Mouse (Mus musculus) forebrain, postnatal 0 days (tissue): ENCODE measurements around the gene Clcn3. TPM values are rescaled to one million over a fixed set of nuclear protein-coding genes. Genes with fewer than 3 reads are reported as not detected.

Experiments used
- ATAC-seq: fragments of 200-750 bp; cut with Nextera tagmentation; 2 replicates; pipeline ENCODE4 v1.8.0; 2017; ENCODE audit warnings: mild to moderate bottlenecking, moderate library complexity
- DNase-seq: peaks from one replicate; pipeline ENCODE4 v3.0.0-alpha.2; 2015
- H3K27ac ChIP-seq: fragments of 300-500 bp; sonication (generic); 2 replicates; pipeline ENCODE4 v1.5.1; 2014; ENCODE audit warnings: low read depth, mild to moderate bottlenecking, antibody characterized with exemption, low read length, moderate library complexity, mixed read lengths
- H3K27me3 ChIP-seq: fragments of 300-500 bp; sonication (generic); 2 replicates; pipeline ENCODE4 v1.6.1; 2014; ENCODE audit warnings: mild to moderate bottlenecking, low read length, mixed read lengths; ENCODE audit not compliant: insufficient read depth
- H3K36me3 ChIP-seq: fragments of 300-500 bp; sonication (generic); 2 replicates; pipeline ENCODE4 v1.6.1; 2014; ENCODE audit warnings: mild to moderate bottlenecking, moderate library complexity; ENCODE audit not compliant: insufficient read depth
- H3K4me1 ChIP-seq: fragments of 300-500 bp; sonication (generic); 2 replicates; pipeline ENCODE4 v1.6.1; 2014; ENCODE audit warnings: antibody characterized with exemption; ENCODE audit not compliant: insufficient read depth
- H3K4me2 ChIP-seq: fragments of 300-500 bp; sonication (generic); 2 replicates; pipeline ENCODE4 v1.6.1; 2014; ENCODE audit warnings: low read depth, mild to moderate bottlenecking, moderate library complexity
- H3K4me3 ChIP-seq: fragments of 300-500 bp; sonication (generic); 2 replicates; pipeline ENCODE4 v1.5.1; 2014; ENCODE audit warnings: low read depth, low read length, mixed read lengths
- H3K9ac ChIP-seq: fragments of 300-500 bp; sonication (generic); 2 replicates; pipeline ENCODE4 v1.6.1; 2014; ENCODE audit warnings: mild to moderate bottlenecking
- H3K9me3 ChIP-seq: fragments of 300-500 bp; sonication (generic); 2 replicates; pipeline ENCODE4 v1.6.1; 2016; ENCODE audit warnings: low read length
- CTCF ChIP-seq: sonication (generic); IDR thresholded peaks from 2 replicates; pipeline ENCODE4 v1.5.1; 2016; ENCODE audit warnings: antibody characterized with exemption, control low read depth, low read depth
- WGBS: fragments of 180-500 bp; shearing (Covaris S2); extraction: QIAGEN DNeasy Blood & Tissue Kit; methylation state at CpG from one replicate; pipeline ENCODE4 v1.1.7; 2014; 5-methylcytosine and 5-hydroxymethylcytosine counted together
- polyA plus RNA-seq: library from polyadenylated mRNA; unstranded; fragments of >200 nt; fragmentation: Nextera tagmentation; extraction: Ambion mirVana; gene quantifications from 2 replicates; pipeline ENCODE4 v1.2.1, GENCODE M21; 2015
- total RNA-seq: library from RNA; depleted of rRNA; stranded (reverse); fragments of >200 nt; gene quantifications from 2 replicates; pipeline ENCODE4 v1.2.3, GENCODE M21; 2014

The Clcn3 gene
- total and polyA plus RNA-seq, 2 experiments from 2014 or later = 74.4 to 109 TPM

- DNase-seq (no peak), ATAC-seq (no peak)
- Histone ChIP-seq H3K36me3 (peaks cover 13% of the 10 kb centered on the region; the same call in 1 of the 2 replicates), H3K4me1 (no peaks in the 10 kb centered on the region), H3K4me3 (no peak overlapping the region), H3K9me3 (no peaks in the 10 kb centered on the region), H3K9ac (no peak overlapping the region), H3K4me2 (no peak overlapping the region), H3K27ac (no peak overlapping the region), H3K27me3 (no peaks in the 10 kb centered on the region)
- peak; percentile 22; the same call in 1 of the 2 replicates for TF ChIP-seq CTCF
Observed at GRCm38 (mm10) chr8:60933617-60934016, 49.5 kb downstream of the Clcn3 start.

- H3K4me1 ChIP-seq = no peaks in the 10 kb centered on the region
- H3K27me3 ChIP-seq = no peaks in the 10 kb centered on the region
- ATAC-seq (no peak), DNase-seq (no peak)
- no peak overlapping the region for H3K4me3 ChIP-seq
- H3K4me2 ChIP-seq = no peak overlapping the region
- no peak for TF ChIP-seq CTCF
- WGBS = 91% methylated on average over 4 of the region's 4 CpGs
- no peak overlapping the region for H3K27ac ChIP-seq
- 0 out of 2 replicates have a peak, but pooled peaks cover 4% of the 10 kb centered on the region for H3K36me3 ChIP-seq
- no peaks in the 10 kb centered on the region for H3K9me3 ChIP-seq
- H3K9ac ChIP-seq = no peak overlapping the region
Observed at GRCm38 (mm10) chr8:60920176-60920575, 62.9 kb downstream of the Clcn3 start.

DNA sequence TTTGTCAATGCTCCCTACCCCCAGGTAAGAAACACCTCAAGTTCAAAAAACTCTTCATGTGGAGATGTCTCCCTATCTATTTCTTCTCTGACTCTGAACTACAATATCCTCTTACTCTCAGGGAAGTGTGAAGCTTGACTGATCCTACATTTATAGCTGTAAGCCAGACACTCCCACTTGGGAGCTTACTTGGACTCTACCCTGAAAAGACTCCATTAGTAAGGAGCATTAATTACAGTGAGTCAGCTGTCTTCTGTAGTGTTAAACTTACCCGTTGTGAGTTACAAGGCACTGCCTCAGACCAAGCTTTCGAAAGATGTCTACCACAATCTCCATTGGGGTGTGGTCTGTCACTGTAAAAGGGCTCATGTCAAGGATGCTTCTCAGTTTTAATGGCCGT, 64.0 kb downstream of the Clcn3 start:
- H3K27me3 ChIP-seq = no peaks in the 10 kb centered on the region
- H3K4me3 ChIP-seq = no peak overlapping the region
- DNase-seq (no peak), ATAC-seq (no peak)
- no peaks in the 10 kb centered on the region for H3K9me3 ChIP-seq
- WGBS = 86% methylated on average over 3 of the region's 3 CpGs
- no peaks in the 10 kb centered on the region for H3K4me1 ChIP-seq
- 0 out of 2 replicates have a peak, but pooled peaks cover 4% of the 10 kb centered on the region for H3K36me3 ChIP-seq
- no peak for TF ChIP-seq CTCF
- no peak overlapping the region for H3K4me2 ChIP-seq
- H3K9ac ChIP-seq = no peak overlapping the region
- no peak overlapping the region for H3K27ac ChIP-seq

GRCm38 (mm10) chr8:60912554-60912953, 70.5 kb downstream of the Clcn3 start:
- 58% methylated on average over 10 of the region's 10 CpGs for WGBS
- no peak overlapping the region for H3K4me2 ChIP-seq
- no peak overlapping the region for H3K27ac ChIP-seq
- ATAC-seq (no peak), DNase-seq (no peak)
- no peak for TF ChIP-seq CTCF
- H3K9me3 ChIP-seq = no peaks in the 10 kb centered on the region
- H3K4me1 ChIP-seq = no peaks in the 10 kb centered on the region
- no peak overlapping the region for H3K9ac ChIP-seq
- peaks cover 6% of the 10 kb centered on the region for H3K36me3 ChIP-seq
- no peak overlapping the region for H3K4me3 ChIP-seq
- H3K27me3 ChIP-seq = no peaks in the 10 kb centered on the region

- Histone ChIP-seq H3K9ac (no peak overlapping the region), H3K4me1 (no peaks in the 10 kb centered on the region), H3K27me3 (no peaks in the 10 kb centered on the region), H3K4me2 (no peak overlapping the region), H3K9me3 (no peaks in the 10 kb centered on the region), H3K27ac (no peak overlapping the region), H3K36me3 (peaks cover 6% of the 10 kb centered on the region), H3K4me3 (no peak overlapping the region)
- TF ChIP-seq CTCF = no peak
- 64% methylated on average over 4 of the region's 4 CpGs for WGBS
- ATAC-seq (peak; percentile 27), DNase-seq (no peak)
Observed at GRCm38 (mm10) chr8:60912081-60912480, 71.0 kb downstream of the Clcn3 start.

DNA sequence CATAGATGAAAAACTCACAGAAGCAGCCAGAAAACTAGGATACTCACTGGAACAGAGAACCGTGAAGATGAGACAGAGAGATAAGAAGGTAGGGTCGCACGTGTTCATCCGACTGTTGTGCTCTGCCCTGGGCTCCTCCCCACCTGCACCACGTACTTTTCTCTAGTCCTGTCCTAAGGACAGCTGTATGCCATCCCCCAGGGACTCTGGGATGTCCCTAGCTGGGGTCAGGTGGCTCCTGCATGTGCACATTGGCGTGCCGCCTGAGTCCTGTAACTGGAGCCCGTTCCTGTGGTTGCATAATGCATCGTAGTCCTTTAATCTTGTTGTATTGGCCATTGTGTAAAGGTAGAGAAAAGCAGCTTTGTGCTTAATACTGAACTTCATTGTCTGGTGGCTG, 83.0 kb downstream of the Clcn3 start:
- Histone ChIP-seq H3K27ac (no peak overlapping the region), H3K27me3 (no peaks in the 10 kb centered on the region), H3K4me3 (no peak overlapping the region), H3K9ac (no peak overlapping the region), H3K36me3 (peaks cover 4% of the 10 kb centered on the region; the same call in 1 of the 2 replicates), H3K9me3 (no peaks in the 10 kb centered on the region), H3K4me1 (no peaks in the 10 kb centered on the region), H3K4me2 (no peak overlapping the region)
- ATAC-seq = no peak
- DNase-seq = no peak
- no peak for TF ChIP-seq CTCF
- 63% methylated on average over 9 of the region's 9 CpGs for WGBS

GRCm38 (mm10) chr8:60895878-60896277, 87.2 kb downstream of the Clcn3 start:
- DNase-seq (no peak), ATAC-seq (no peak)
- Histone ChIP-seq H3K9ac (no peak overlapping the region), H3K27me3 (no peaks in the 10 kb centered on the region), H3K4me1 (peaks cover 8% of the 10 kb centered on the region), H3K4me2 (no peak overlapping the region), H3K9me3 (no peaks in the 10 kb centered on the region), H3K36me3 (no peaks in the 10 kb centered on the region), H3K4me3 (no peak overlapping the region), H3K27ac (no peak overlapping the region)
- TF ChIP-seq CTCF = no peak
- WGBS = 91% methylated on average over 6 of the region's 6 CpGs

DNA sequence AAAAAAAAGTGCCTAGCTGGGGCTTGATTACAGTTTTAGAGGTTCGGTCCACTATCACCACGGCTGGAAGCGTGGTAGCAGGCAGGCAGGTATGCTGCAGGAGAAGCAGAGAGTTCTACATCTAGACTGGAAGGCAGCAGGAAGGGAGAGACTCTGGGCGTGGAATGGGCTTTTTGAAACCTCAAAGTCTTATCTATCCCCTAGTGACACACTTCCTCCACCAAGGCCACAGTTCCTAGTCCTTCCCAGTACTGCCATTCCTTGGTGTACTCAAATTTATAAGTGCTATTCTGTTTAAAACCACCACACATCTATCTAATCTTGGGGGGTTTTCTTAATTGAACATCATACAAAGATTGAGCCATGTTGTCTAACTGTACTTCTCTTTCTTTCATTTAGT, 91.3 kb downstream of the Clcn3 start:
- TF ChIP-seq CTCF = no peak
- H3K4me2 ChIP-seq = no peak overlapping the region
- H3K36me3 ChIP-seq = no peaks in the 10 kb centered on the region
- no peak overlapping the region for H3K27ac ChIP-seq
- H3K27me3 ChIP-seq = no peaks in the 10 kb centered on the region
- H3K4me1 ChIP-seq = peaks cover 9% of the 10 kb centered on the region
- no peak for ATAC-seq
- no peak overlapping the region for H3K9ac ChIP-seq
- 97% methylated on average over 4 of the region's 4 CpGs for WGBS
- no peak for DNase-seq
- H3K4me3 ChIP-seq = no peak overlapping the region
- H3K9me3 ChIP-seq = no peaks in the 10 kb centered on the region
